Mouse (Mus musculus): Measurements from ENCODE around the gene Cplx2.

DNA sequence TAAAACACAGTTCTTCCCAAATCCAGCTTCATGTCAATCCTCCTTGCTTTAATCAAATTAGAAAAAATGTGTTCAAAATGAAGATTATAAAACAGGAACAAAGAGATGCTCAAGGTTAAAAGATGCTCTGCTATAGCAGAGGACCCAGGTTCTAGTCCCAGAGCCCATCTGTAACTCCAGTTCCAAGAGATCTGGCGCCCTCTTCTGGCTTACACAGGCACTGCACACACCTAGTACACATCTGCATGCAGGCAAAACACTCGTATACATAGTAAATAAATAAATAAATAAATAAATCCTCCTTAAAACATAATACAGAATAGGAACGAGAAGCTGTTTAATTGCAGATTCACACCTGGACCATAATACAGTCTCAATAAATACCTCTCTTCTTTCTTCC, 6.9 kb downstream of the Cplx2 start:
- no peak for TF ChIP-seq EP300 (IDR thresholded peaks at IDR 0.05; ENCODE audit: insufficient read depth, low read depth, low read length)
- no peak for TF ChIP-seq POLR2A (IDR thresholded peaks at IDR 0.05; ENCODE audit: insufficient read depth, low read length)
- TF ChIP-seq CTCF (IDR thresholded peaks at IDR 0.05; ENCODE audit: low read depth, low read length) = peak; percentile 65
